Mouse (Mus musculus) hindbrain, embryonic 15.5 days (tissue): ENCODE results near the gene Ak4. TPM values are rescaled to one million over a fixed set of nuclear protein-coding genes. Genes with fewer than 3 reads are reported as not detected.
"Not testable (repeated sequence)": the region's sequence is repeated elsewhere in the genome, so short reads cannot be mapped to it uniquely, and the experiment has no call there.

Experiments used
- ATAC-seq: fragments of 200-750 bp; cut with Nextera tagmentation; 2 replicates; pipeline ENCODE4 v1.8.0; 2017; ENCODE audit warnings: low read depth, moderate number of reproducible peaks, moderate TSS enrichment; ENCODE audit not compliant: low FRiP score
- H3K27ac ChIP-seq: fragments of 300-500 bp; sonication (generic); replicated peaks from 2 replicates; pipeline ENCODE4 v1.5.1; 2015; ENCODE audit warnings: mild to moderate bottlenecking, inconsistent platforms
- H3K27me3 ChIP-seq: fragments of 300-500 bp; sonication (generic); 2 replicates; pipeline ENCODE4 v1.6.1; 2015; ENCODE audit warnings: control low read depth, inconsistent platforms
- H3K36me3 ChIP-seq: fragments of 300-500 bp; sonication (generic); 2 replicates; pipeline ENCODE4 v1.6.1; 2015; ENCODE audit warnings: control low read depth, inconsistent platforms
- H3K4me1 ChIP-seq: fragments of 300-500 bp; sonication (generic); replicated peaks from 2 replicates; pipeline ENCODE4 v1.6.1; 2015; ENCODE audit warnings: control low read depth, inconsistent platforms
- H3K4me2 ChIP-seq: fragments of 300-500 bp; sonication (generic); 2 replicates; pipeline ENCODE4 v1.6.1; 2015; ENCODE audit warnings: moderate library complexity, mild to moderate bottlenecking, inconsistent platforms
- H3K4me3 ChIP-seq: fragments of 300-500 bp; sonication (generic); 2 replicates; pipeline ENCODE4 v1.5.1; 2015; ENCODE audit warnings: mild to moderate bottlenecking, inconsistent platforms
- H3K9ac ChIP-seq: fragments of 300-500 bp; sonication (generic); 2 replicates; pipeline ENCODE4 v1.6.1; 2015; ENCODE audit warnings: inconsistent platforms
- H3K9me3 ChIP-seq: fragments of 300-500 bp; sonication (generic); 2 replicates; pipeline ENCODE4 v1.6.1; 2016; ENCODE audit warnings: control low read depth, inconsistent platforms
- WGBS: fragments of 180-500 bp; shearing (Covaris S2); methylation state at CpG from one replicate; pipeline ENCODE4 v1.1.7; 2015; 5-methylcytosine and 5-hydroxymethylcytosine counted together
- polyA plus RNA-seq: library from polyadenylated mRNA; unstranded; fragments of >200 nt; fragmentation: Nextera tagmentation; extraction: Ambion mirVana; gene quantifications from 2 replicates; pipeline ENCODE4 v1.2.1, GENCODE M21; 2015

Gene Ak4
- 10.2 and 10.3 TPM in 2 replicates for polyA plus RNA-seq

- peak within 1 kb of the TSS; percentile 99 for H3K4me2 ChIP-seq
- no peaks in the 10 kb centered on the region for H3K9me3 ChIP-seq
- H3K36me3 ChIP-seq: no peaks in the 10 kb centered on the region
- peaks cover 11% of the 10 kb centered on the region for H3K4me1 ChIP-seq
- peak within 1 kb of the TSS; percentile 87 for H3K4me3 ChIP-seq
- H3K27ac ChIP-seq: peak within 1 kb of the TSS; percentile 42
- under 1% methylated on average over 50 of the region's 74 CpGs for WGBS
- H3K27me3 ChIP-seq: peaks cover 5% of the 10 kb centered on the region; the same call in 1 of the 2 replicates
- peak within 1 kb of the TSS; percentile 71 for H3K9ac ChIP-seq
- ATAC-seq: peak; percentile 74
Measured at GRCm38 (mm10) chr4:101419151-101419910, at the start of gene Ak4. TSS of gene Ak4 (plus strand) at chr4:101419277.

- H3K9me3 ChIP-seq: no peaks in the 10 kb centered on the region
- H3K27me3 ChIP-seq: no peaks in the 10 kb centered on the region
- H3K36me3 ChIP-seq: no peaks in the 10 kb centered on the region
- H3K27ac ChIP-seq: no peak overlapping the region
- WGBS: 69% methylated on average over 4 of the region's 4 CpGs
- no peak overlapping the region for H3K9ac ChIP-seq
- no peak for ATAC-seq
- H3K4me1 ChIP-seq: no peaks in the 10 kb centered on the region
- H3K4me3 ChIP-seq: no peak overlapping the region
- H3K4me2 ChIP-seq: no peak overlapping the region
Measured at GRCm38 (mm10) chr4:101369738-101370275, 49.3 kb upstream of the Ak4 start.

DNA sequence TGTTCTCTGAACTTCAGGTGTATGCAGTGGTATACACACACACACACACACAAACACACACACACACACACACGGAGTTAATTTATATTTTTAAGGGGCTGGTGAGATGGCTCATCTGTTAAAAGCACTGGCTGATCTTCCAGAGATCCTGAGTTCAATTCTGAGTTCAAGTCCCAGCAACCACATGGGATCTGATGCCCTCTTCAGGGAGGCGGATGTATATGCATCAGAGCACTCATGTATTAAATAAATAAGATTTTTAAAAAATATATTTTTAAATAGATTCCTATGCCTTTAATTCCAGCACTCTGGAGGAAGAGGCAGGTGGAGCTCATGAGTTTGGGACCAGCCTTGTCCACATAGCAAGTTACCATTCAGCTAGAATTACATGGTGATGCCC lies 46.8 kb upstream of the Ak4 start:
- Histone ChIP-seq H3K9me3 (no peaks in the 10 kb centered on the region), H3K27ac (no peak overlapping the region), H3K4me3 (no peak overlapping the region), H3K4me1 (no peaks in the 10 kb centered on the region), H3K4me2 (no peak overlapping the region), H3K36me3 (no peaks in the 10 kb centered on the region), H3K9ac (no peak overlapping the region), H3K27me3 (no peaks in the 10 kb centered on the region)
- whole genome bisulfite sequencing: 79% methylated on average over 2 of the region's 2 CpGs
- ATAC-seq: no peak

- no peaks in the 10 kb centered on the region for H3K4me1 ChIP-seq
- WGBS: 84% methylated on average over 6 of the region's 6 CpGs
- no peaks in the 10 kb centered on the region for H3K36me3 ChIP-seq
- H3K4me3 ChIP-seq: no peak overlapping the region
- no peak for ATAC-seq
- H3K4me2 ChIP-seq: no peak overlapping the region
- no peak overlapping the region for H3K27ac ChIP-seq
- H3K27me3 ChIP-seq: no peaks in the 10 kb centered on the region
- no peaks in the 10 kb centered on the region for H3K9me3 ChIP-seq
- H3K9ac ChIP-seq: no peak overlapping the region
Measured at GRCm38 (mm10) chr4:101372751-101373150, 46.3 kb upstream of the Ak4 start.

DNA sequence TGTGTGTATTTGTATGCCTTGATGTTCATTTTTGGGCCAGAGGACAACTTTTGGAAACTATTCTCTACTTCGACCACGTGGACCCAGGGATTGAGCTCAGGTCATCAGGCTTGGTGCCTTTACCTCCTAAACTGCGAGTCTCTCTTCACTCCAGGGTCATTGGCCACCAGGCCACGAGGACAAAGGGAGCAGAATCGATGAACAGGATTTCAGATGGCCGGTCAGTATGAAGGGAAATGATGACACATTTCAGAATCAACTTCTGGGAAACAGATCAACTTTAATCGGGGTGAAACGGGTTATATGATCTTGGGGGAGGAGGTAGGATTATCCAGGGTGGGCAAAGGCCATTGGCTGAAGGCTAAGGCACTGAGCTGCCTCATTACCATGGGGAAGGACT lies 45.0 kb upstream of the Ak4 start:
- Histone ChIP-seq H3K27ac (no peak overlapping the region), H3K36me3 (no peaks in the 10 kb centered on the region), H3K9me3 (no peaks in the 10 kb centered on the region), H3K4me2 (no peak overlapping the region), H3K9ac (no peak overlapping the region), H3K4me3 (no peak overlapping the region), H3K4me1 (peaks cover 10% of the 10 kb centered on the region; the same call in 1 of the 2 replicates), H3K27me3 (no peaks in the 10 kb centered on the region)
- ATAC-seq: no peak
- WGBS: 82% methylated on average over 8 of the region's 8 CpGs

GRCm38 (mm10) chr4:101376835-101377234 lies 42.2 kb upstream of the Ak4 start:
- H3K4me2 ChIP-seq: no peak overlapping the region
- H3K4me1 ChIP-seq: peaks cover 10% of the 10 kb centered on the region; the same call in 1 of the 2 replicates
- 77% methylated on average over 4 of the region's 4 CpGs for WGBS
- H3K4me3 ChIP-seq: no peak overlapping the region
- H3K9ac ChIP-seq: no peak overlapping the region
- no peaks in the 10 kb centered on the region for H3K36me3 ChIP-seq
- no peaks in the 10 kb centered on the region for H3K27me3 ChIP-seq
- no peaks in the 10 kb centered on the region for H3K9me3 ChIP-seq
- H3K27ac ChIP-seq: no peak overlapping the region
- no peak for ATAC-seq

DNA sequence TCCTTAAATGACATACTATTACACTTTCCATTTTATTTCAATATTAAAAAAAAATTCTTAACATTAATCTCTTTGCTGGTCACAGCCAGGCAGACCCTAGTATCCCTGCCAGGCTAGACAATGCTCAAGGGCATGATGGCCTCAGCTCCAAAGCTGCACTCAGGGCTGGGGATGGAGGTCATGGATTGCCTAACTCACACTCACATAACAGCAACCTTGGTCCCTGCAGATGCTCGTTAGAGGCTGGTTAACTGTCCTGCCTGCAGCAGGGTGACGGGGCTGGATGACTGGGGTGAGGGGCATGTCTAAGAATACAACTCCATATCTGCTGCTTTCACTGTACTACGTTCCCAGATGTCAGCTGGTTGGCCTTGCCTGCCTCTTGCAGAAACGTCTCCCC lies 40.8 kb upstream of the Ak4 start:
- H3K9ac ChIP-seq: no peak overlapping the region
- H3K27ac ChIP-seq: 0 out of 2 replicates have a peak overlapping the region, but pooled peaks have one; percentile 3
- H3K27me3 ChIP-seq: no peaks in the 10 kb centered on the region
- H3K36me3 ChIP-seq: no peaks in the 10 kb centered on the region
- peaks cover 10% of the 10 kb centered on the region; the same call in 1 of the 2 replicates for H3K4me1 ChIP-seq
- H3K4me3 ChIP-seq: no peak overlapping the region
- H3K9me3 ChIP-seq: no peaks in the 10 kb centered on the region
- H3K4me2 ChIP-seq: no peak overlapping the region
- 56% methylated on average over 4 of the region's 4 CpGs for WGBS
- ATAC-seq: no peak

DNA sequence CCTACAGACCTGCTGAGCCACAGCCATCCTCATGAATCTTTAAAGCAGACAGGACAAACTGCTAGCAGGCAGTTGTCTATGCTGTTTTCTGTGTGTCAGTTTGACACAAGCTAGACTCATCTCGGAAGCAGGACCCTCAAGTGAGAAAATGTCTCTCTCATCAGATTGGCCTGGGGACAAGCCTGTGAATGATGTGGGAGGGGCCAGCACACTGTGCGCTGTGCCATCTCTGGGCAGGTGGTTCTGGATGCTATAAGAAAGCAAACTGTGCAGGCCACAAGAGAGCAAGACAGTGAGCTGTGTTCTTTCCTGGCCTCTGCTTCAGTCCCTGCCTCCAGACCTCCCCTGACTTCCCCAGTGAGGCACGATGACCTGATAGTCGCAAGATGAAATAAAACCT lies 40.3 kb upstream of the Ak4 start:
- Histone ChIP-seq H3K9me3 (no peaks in the 10 kb centered on the region), H3K4me3 (no peak overlapping the region), H3K4me1 (peaks cover 10% of the 10 kb centered on the region; the same call in 1 of the 2 replicates), H3K27ac (no peak overlapping the region), H3K4me2 (no peak overlapping the region), H3K9ac (no peak overlapping the region), H3K36me3 (no peaks in the 10 kb centered on the region), H3K27me3 (no peaks in the 10 kb centered on the region)
- peak; percentile 56; the same call in 1 of the 2 replicates for ATAC-seq
- 62% methylated on average over 4 of the region's 4 CpGs for WGBS

GRCm38 (mm10) chr4:101385002-101385401 lies 34.1 kb upstream of the Ak4 start:
- Histone ChIP-seq H3K36me3 (no peaks in the 10 kb centered on the region), H3K4me1 (no peaks in the 10 kb centered on the region), H3K4me3 (no peak overlapping the region), H3K4me2 (no peak overlapping the region), H3K27me3 (no peaks in the 10 kb centered on the region), H3K27ac (no peak overlapping the region), H3K9ac (no peak overlapping the region), H3K9me3 (no peaks in the 10 kb centered on the region)
- 59% methylated on average over 2 of the region's 2 CpGs for WGBS
- no peak for ATAC-seq

DNA sequence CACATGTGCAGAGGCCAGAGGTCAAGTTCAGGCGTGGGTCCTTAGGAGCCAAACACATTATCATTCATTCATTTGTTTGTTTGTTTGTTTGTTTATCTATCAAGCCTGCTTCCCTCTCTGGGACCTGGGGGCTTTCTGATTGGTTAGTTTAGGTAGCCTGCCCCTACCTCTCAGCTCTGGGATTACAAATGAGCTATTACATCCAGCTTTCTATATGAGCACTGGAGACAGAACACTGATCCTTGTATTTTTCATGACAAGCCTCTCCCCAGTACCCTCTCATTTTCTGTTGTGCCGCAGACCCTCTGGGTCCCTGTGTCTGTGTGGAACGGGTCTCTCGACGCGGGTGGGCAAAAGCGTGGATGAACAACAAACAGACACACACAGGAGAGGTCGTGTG lies 30.8 kb upstream of the Ak4 start:
- Histone ChIP-seq H3K9me3 (no peaks in the 10 kb centered on the region), H3K27me3 (no peaks in the 10 kb centered on the region), H3K27ac (no peak overlapping the region), H3K9ac (no peak overlapping the region), H3K4me3 (no peak overlapping the region), H3K4me2 (no peak overlapping the region), H3K36me3 (no peaks in the 10 kb centered on the region), H3K4me1 (no peaks in the 10 kb centered on the region)
- no peak for ATAC-seq
- 91% methylated on average over 8 of the region's 8 CpGs for WGBS

DNA sequence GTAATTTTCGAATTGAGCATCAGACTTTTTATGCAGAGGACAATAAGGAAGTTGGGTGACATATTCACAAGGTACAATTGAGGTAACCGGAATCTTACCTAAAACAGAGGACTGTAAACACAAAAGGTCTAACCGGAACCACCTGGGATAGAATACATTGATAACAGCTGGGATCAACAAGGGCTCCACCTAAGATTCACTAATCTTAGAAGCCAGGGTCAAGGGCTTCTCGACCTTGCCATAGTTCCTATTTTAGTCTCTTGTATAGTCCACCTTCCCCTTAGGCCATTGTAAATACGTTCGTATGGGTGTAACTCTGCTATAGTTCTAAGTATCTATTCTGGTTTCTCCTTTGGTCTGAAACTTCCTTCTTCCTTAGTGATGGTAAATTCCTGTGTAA lies 30.4 kb upstream of the Ak4 start:
- not testable (repeated sequence) for ATAC-seq, H3K4me3 ChIP-seq, H3K4me1 ChIP-seq, H3K36me3 ChIP-seq, H3K27me3 ChIP-seq, H3K9me3 ChIP-seq, H3K4me2 ChIP-seq, H3K9ac ChIP-seq, H3K27ac ChIP-seq
- 84% methylated on average over 6 of the region's 6 CpGs for WGBS

DNA sequence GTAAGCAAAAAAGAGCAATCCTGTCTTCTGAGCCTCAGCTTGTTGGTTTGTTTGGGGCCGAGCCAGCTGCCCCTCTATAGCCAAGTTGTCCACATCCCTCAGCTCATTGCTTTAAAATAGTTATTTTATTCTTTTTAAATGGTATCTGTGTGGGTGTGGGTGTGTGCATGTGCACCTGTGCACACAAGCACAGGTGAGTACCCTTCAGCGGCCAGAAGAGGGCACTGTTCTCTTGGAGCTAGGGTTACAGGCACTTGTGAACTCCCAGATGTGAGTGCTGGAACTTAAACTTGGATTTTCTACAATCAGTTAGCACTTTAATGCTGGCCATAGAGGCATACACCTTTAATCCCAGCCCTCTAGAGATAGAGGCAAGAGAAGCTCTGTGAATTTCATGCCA lies 26.8 kb upstream of the Ak4 start:
- Histone ChIP-seq H3K4me1 (no peaks in the 10 kb centered on the region), H3K9me3 (no peaks in the 10 kb centered on the region), H3K27ac (no peak overlapping the region), H3K27me3 (no peaks in the 10 kb centered on the region), H3K36me3 (no peaks in the 10 kb centered on the region), H3K4me2 (no peak overlapping the region), H3K4me3 (no peak overlapping the region), H3K9ac (no peak overlapping the region)
- ATAC-seq: no peak
- 55% methylated on average over 2 of the region's 2 CpGs for whole genome bisulfite sequencing
